Mouse (Mus musculus) T-helper 1 cell (primary cell): Measurements from ENCODE around the gene Mcoln2.

Source experiments
- in situ Hi-C: fragments of 300-600 bp; cut with MboI, MseI; formaldehyde crosslinking; loops from one replicate; pipeline ENCODE4 v1.15.1; 2025; ENCODE audit warnings: high pct_unique_total_duplicates

Mcoln2 gene

DNA sequence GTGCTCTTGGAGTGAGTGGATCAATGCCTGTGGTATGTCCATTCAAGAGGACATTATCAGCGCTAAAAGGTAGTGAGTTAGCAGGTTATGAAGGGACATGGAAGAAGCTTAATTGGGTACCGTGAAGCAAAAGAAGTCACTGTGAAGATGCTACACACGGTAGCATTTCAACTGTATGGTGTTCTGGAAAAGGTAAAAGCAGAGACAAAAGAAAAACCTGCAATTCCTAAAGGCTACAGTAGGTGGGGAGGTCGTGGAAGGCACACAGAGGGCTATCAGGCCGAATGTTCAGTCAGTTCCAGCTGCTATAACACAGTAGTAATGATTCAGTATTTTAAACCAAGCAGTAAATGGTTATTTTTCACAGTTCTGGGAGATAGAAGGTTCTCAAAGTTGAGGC, 4.1 kb upstream of the Mcoln2 start:
- in situ Hi-C loops = loop anchor here (10.0 kb wide), 1 partner anchor 1941 kb away; the partner anchor contains the start of gene Lmo4

DNA sequence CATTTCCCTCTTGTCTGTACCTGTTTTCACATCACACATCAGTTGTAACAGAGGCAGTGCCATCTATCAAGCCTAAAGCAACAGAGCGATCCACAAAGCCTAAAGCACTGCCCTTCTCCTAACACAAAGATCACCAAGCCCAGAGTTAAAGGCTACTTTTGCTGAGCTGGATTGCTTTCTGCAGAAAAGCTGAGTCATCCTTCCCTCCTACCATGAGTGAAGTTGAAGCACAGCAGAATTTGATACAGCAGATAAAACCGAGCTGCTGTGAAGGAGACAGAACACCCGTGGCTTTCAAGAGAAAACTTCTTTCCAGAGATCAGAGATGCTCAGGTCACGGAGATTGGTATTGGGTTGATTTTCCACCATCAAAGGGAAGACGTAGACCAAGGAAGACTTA, 3.5 kb upstream of the Mcoln2 start:
- in situ Hi-C loops = loop anchor here (10.0 kb wide), 1 partner anchor 1941 kb away; the partner anchor contains the start of gene Lmo4

DNA sequence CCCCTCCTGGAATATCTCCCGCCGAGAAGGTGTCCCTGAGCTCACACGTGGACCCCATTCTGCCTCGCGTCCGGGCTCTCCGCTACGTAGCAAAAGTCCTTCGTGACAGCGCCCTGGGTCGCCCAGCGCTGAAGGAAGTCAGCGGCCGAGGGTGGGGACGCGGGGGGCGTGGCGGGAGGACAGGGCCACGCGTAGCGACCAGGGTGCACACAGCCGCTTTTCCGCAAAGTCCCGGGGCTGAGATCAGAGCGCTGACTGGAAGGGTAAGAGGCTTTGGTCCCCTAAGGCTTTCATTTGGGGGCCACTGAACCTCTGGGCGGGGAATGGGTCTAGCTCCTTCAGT, 396 bp downstream of the Mcoln2 start:
- in situ Hi-C loops = loop anchor here (25.0 kb wide), 1 partner anchor 1738 kb away; no protein-coding TSS in a partner anchor

DNA sequence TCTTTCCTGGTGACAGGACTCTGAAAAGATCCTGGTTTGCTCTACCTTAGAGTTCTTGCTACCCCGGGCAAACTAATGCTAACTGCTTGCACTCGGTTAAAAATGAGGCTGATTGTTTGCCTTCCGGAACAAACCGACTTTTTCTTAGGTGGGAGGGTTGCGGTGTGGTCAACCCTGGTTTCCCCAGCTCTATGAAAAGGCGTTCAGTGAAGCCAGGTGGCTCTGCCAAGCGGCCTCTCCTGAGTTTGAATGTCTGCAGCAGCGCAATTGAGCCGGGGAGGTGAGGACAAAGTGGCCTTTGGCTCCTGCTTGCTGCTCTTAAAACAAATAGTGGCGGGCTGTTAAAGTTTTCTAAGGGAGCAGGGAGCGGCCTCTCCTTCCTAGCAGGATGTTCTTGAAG, 927 bp downstream of the Mcoln2 start:
- in situ Hi-C loops = loop anchor here (25.0 kb wide), 1 partner anchor 1738 kb away; no protein-coding TSS in a partner anchor

DNA sequence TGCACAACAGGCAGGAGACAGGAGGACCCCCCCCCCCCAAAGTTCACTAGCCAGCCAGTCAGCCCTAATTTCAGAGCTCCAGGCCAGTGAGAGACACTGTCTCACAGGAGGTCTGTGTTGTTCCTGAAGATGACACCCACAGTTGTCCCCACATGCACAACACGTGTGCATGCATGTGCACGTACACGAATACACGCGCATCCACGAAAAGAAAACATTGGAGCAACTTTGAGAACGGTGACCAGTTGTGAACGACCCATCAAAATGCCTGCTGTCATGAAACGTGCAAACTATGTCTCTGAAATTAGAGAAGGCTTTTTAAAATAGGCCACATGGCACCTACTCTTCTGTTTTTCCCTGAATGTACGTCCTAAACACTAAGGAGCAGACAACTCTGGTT, 1.7 kb downstream of the Mcoln2 start:
- in situ Hi-C loops = loop anchor here (25.0 kb wide), 1 partner anchor 1739 kb away; no protein-coding TSS in a partner anchor

DNA sequence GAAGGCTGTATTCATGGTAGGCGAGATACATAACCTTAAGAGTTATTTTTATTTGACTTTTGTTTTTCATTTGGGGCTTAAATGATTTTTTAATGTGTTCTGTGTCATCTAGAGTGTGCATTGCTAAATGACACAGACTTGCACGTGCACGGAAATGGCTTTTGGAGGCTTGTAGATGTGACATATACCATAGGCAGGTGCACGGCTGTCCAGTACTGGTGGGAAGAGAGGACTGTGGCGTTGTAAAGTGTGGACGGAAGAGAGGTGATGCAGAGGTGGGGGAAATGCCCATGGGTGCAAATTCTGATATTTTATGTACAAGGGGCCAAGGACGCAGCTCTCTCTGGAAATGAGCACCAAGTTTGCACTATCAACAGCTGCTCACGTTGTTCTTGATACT, 2.1 kb downstream of the Mcoln2 start:
- in situ Hi-C loops = loop anchor here (25.0 kb wide), 1 partner anchor 1739 kb away; no protein-coding TSS in a partner anchor

DNA sequence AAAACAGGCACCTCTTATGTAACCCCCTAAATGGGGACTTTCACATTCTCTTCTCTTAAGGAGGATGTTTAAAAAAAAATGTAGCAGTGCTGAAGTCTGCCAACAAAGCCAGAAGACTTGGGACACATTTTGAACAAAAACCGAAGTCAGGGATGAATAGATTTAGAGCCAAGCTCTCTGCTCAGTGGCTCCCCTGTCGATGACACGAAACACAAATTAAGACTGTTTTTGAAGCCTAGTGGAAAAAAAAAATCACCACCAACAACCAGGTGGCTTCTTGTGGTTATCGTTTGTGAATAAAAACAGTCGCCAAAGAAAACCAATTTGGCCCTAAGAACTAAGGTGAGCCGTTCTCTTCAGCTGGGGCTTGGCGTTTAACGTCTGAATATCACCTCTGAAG, 2.7 kb downstream of the Mcoln2 start:
- in situ Hi-C loops = loop anchor here (25.0 kb wide), 1 partner anchor 1740 kb away; no protein-coding TSS in a partner anchor

DNA sequence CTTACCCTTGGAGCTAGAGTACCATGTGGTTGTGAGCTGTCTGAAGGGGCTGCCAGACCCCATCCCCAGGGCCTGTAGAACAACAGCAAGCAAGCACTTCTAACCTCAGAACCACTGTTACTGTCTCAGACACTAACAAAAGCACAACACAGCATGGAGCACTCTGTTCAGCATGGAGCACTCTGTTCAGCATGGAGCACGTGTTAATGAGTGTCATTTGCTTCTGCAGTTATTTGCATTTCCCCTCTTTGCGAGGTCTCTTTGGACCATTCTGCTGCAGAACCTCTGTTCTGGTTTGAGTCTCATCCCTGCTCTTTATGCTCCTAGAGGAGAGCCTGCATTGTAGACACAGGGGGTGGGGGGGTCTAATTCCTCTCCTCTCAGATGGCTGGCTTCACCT, 3.3 kb downstream of the Mcoln2 start:
- in situ Hi-C loops = loop anchor here (25.0 kb wide), 1 partner anchor 1741 kb away; no protein-coding TSS in a partner anchor

- in situ Hi-C loops = loop anchor here (25.0 kb wide), 1 partner anchor 1742 kb away; no protein-coding TSS in a partner anchor
Observed at GRCm38 (mm10) chr3:146153862-146154611, 4.4 kb downstream of the Mcoln2 start.

- in situ Hi-C loops = loop anchor here (25.0 kb wide), 1 partner anchor 1744 kb away; no protein-coding TSS in a partner anchor
Observed at GRCm38 (mm10) chr3:146155628-146156576, 6.3 kb downstream of the Mcoln2 start.

- in situ Hi-C loops = loop anchor here (25.0 kb wide), 1 partner anchor 1745 kb away; no protein-coding TSS in a partner anchor
Observed at GRCm38 (mm10) chr3:146156811-146157210, 7.2 kb downstream of the Mcoln2 start.

DNA sequence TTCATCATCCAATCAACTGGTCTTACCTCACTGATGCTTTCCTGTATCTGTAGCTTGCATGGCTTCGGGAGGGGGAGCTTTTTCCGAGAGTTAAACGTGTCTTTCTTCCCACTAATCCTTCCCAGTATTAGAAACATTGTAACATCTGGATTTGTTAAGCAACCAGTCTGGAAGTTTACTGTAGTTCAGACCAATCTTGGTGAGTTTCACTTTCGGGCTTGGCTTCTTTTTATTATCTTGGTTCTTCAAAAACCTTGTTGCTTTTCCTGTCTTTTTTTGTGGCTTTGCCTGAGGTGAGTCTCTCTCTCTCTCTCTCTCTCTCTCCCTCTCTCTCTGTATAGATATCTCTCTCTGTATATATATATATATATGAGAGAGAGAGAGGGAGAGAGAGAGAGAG, 8.4 kb downstream of the Mcoln2 start:
- in situ Hi-C loops = loop anchor here (25.0 kb wide), 1 partner anchor 1746 kb away; no protein-coding TSS in a partner anchor

DNA sequence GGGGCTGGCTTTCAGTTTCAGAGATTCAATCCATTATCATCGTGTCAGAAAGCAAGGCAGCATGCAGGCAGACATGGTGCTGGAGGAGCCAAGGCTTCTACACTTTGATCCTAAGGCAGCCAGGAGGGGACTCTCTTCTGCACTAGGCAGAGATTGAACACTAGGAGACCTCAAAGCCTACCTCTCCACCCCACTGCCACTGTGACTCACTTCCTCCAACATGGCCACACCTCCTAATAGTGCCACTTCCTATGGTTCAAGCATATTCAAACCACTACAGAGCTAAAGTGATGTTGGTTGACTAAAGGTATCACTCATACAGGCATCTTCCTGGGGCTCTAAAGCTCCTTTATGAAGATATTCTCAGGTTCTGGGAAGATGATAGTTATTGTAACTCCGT, 9.7 kb downstream of the Mcoln2 start:
- in situ Hi-C loops = loop anchor here (25.0 kb wide), 1 partner anchor 1747 kb away; no protein-coding TSS in a partner anchor

GRCm38 (mm10) chr3:146162197-146162596, 12.6 kb downstream of the Mcoln2 start:
- in situ Hi-C loops = loop anchor here (25.0 kb wide), 1 partner anchor 1750 kb away; no protein-coding TSS in a partner anchor

DNA sequence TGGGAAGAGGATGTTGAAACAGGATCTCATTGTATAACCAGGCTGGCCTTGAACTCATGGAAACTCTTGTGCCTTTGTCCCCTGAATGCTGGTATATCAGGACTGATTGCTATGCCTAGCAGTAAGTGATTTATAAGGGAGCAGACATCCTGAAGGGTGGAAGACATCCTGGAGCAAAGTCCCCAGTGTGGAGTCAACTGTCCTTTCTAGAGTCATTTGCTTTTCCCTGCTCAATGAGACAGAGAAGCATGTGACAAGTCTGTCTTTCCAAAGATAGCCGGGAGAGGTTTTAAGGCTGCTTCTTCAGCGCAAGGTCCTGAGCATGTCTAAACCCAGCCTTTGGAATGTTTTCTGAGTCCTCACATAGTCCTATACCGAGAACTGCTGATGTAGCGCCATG, 19.7 kb downstream of the Mcoln2 start:
- in situ Hi-C loops = loop anchor here (25.0 kb wide), 1 partner anchor 1757 kb away; no protein-coding TSS in a partner anchor

DNA sequence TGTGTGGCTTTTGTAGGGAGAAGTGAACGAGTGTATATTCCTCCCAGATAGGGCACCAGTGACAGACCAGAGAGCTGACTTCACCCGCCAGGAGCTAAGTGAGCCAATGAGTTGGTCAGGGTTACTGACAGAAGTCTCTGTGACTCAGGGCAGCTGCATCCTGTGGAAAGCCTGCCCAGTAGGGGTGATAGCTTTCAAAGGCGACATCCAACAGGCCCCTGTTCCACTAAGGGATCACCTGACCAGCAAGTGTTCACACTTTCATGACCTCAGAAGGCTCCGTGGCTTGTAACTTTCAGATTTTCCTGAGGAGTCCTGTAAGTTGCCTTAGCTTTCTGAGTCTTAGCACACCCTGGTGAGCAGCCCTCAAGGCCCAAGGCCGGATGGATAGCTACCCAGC, 23.4 kb downstream of the Mcoln2 start:
- in situ Hi-C loops = loop anchor here (25.0 kb wide), 1 partner anchor 1761 kb away; no protein-coding TSS in a partner anchor

DNA sequence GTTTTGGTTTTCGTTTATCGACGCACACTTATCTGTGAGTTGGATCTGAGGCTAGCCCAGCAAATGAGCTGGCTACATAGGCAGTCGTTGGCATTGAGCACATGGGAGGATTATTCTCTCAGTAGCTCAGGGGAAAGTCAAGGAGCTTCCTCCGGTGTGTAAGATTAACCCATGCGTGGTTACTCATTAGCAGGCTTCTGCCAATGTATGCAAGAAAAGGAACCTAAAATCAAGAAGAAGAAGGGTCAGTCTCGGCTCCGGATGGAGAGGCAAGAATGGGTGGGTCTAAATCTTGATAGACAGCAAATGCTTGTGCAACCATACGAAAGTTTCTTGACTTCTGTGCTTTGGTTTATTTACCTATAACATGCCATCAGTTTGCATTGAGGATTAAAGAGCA, 24.6 kb downstream of the Mcoln2 start:
- in situ Hi-C loops = loop anchor here (25.0 kb wide), 1 partner anchor 1762 kb away; no protein-coding TSS in a partner anchor

DNA sequence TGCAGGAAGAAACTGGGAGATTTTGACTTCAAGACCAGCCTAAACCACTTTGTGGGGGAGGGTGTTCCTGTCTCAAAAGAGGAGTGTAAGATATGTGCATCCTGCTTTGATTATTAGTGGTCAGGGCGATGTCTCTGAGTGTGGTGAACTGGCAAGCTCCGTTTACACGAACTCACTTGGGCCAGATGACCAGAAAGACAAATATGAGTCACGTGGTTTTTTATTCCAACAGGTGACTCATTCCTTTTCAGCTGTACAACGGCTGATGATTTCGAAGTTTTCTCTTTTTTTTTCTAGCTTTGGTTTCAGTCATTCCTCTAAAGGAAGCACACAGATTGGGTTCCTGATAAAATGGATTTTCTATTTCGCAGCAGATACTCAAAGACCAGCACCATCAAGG, 27.7 kb downstream of the Mcoln2 start:
- in situ Hi-C loops = loop anchor here (5.0 kb wide), 2 partner anchors 120 to 230 kb away; no protein-coding TSS in a partner anchor

DNA sequence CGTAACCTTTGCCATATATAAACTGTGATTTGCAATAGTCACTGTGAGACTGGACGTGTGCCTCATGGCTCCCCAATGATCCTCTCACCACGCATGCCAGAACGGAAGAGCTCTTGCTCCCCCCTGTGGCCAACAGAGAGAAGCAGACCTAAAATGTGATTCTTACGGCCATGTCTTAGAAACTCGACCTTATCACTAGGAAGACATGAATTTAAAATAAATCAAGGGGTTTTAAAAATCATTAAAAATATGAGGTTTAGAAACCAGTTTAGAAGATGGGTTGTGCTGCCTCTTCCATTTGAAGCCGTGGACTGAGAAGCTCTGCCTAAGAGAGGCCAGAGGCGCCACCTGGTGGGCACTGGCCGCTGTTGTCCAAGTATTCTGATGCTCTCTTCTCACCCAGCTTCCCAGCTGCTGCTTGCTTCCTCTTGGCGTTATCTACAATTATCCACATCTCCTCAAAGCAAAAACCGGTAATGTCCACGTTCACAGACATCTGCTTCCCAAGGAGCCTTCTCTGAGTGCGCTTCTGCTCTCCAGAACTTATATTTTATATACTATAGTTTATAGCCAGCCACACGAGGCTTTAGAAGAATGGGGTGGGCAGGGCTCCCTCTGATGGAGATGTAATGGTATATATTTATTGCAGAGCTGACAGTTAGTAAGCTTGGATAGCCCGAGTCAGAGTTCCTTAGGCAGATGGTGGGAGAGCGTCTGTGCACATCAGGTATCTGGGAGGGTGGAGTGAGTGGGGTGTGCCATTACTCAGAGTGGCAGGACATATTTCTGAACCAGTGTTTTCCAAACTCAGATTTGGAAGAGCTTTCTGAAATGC, 28.3 kb downstream of the Mcoln2 start:
- in situ Hi-C loops = loop anchor here (5.0 kb wide), 2 partner anchors 121 to 231 kb away; no protein-coding TSS in a partner anchor

- in situ Hi-C loops = loop anchor here (5.0 to 10.0 kb wide), 5 partner anchors 92 to 734 kb away; partner anchors contain the start of genes Gng5 and Spata1
Observed at GRCm38 (mm10) chr3:146180341-146180740, 30.7 kb downstream of the Mcoln2 start.
